Comparison of ENCODE assay signal across 11 mouse cellular contexts in the genomic region with DNA sequence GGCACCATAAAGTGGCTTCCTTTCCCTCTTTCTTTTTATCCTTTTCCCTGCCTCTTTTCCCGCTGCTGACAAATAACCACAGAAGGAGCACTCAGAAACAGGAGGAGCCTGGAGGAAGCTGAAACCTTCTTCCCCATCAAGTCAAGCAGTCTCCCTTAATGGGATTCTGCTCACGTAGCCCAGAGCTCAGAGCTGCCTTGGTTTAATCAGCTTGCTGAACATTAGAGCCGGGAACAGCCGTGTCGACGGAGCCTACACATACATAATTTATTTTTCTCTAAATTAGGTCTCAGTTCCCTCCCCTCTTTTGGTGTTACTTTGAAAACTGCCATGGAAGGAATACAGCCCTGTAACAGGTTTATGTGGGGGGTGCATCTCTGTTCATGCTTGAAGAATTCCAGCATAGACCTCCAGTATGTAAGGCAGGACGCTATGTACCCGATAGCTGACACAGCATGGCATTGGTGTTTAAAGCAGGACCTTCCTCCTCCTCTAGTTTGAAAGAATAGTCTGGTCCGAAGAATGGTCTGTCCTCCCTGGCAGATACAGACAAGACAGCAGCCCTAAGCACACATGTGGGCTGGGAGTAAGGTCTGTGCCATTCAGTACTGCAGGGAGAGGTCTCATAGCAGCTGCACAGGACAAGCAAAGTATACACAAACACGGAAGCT.
DNase-seq lines count a peak whose midpoint lies in the region; ATAC-seq and TF ChIP-seq lines count a peak whose summit lies in the region.
"Had no signal": no experiment of that assay in that cellular context is flagged by ENCODE, and none has a peak within 500 bp of the region (broad histone marks: within the 10 kb centered on the region; RNA-seq: fewer than 3 reads in every experiment).

No protein-coding gene starts in this region.

- H3K4me2 ChIP-seq in embryonic facial prominence, embryonic 13.5 days: peak overlapping the region; percentile 1; the same call in 1 of the 2 replicates
- H3K4me2 ChIP-seq in hindbrain, embryonic 15.5 days: peak overlapping the region; percentile 47
- H3K4me2 ChIP-seq in midbrain, embryonic 16.5 days (ENCODE audit: low read length): peak overlapping the region; percentile 52
- H3K4me2 ChIP-seq: liver, embryonic 11.5 days had no signal

- H3K27ac ChIP-seq in embryonic facial prominence, embryonic 13.5 days: no peak overlapping the region
- peak overlapping the region; percentile 88 for H3K27ac ChIP-seq in hindbrain, embryonic 15.5 days (replicated peaks)
- peak overlapping the region; percentile 96 for H3K27ac ChIP-seq in midbrain, embryonic 16.5 days (ENCODE audit: low read length)

- no peaks in the 10 kb centered on the region for H3K9me3 ChIP-seq in embryonic facial prominence, embryonic 13.5 days
- H3K9me3 ChIP-seq in hindbrain, embryonic 15.5 days: no peaks in the 10 kb centered on the region
- no peaks in the 10 kb centered on the region for H3K9me3 ChIP-seq in midbrain, embryonic 16.5 days (replicated peaks; ENCODE audit: control insufficient read depth, low read length, poor library complexity, severe bottlenecking)

- TF ChIP-seq CTCF in lung, adult 2 months (IDR thresholded peaks at IDR 0.05; ENCODE audit: insufficient read depth, low read length): no peak

- no peaks in the 10 kb centered on the region for H3K36me3 ChIP-seq in embryonic facial prominence, embryonic 13.5 days
- no peaks in the 10 kb centered on the region for H3K36me3 ChIP-seq in hindbrain, embryonic 15.5 days
- H3K36me3 ChIP-seq in midbrain, embryonic 16.5 days (ENCODE audit: control insufficient read depth, insufficient read depth, low read length): no peaks in the 10 kb centered on the region

- DNase-seq in cerebellum, postnatal 10 days: peak; percentile 52 to 55
- DNase-seq in cerebellum, adult 8-10 months: no peak
- DNase-seq in lung, adult 2 months: no peak
- no peak for DNase-seq in urinary bladder, postnatal 36 days (ENCODE audit: low spot score in 2 of 2)
- DNase-seq: kidney, adult 11 months had no signal

- no peak overlapping the region for H3K9ac ChIP-seq in embryonic facial prominence, embryonic 13.5 days
- no peak overlapping the region for H3K9ac ChIP-seq in hindbrain, embryonic 15.5 days
- peak overlapping the region; percentile 54 for H3K9ac ChIP-seq in midbrain, embryonic 16.5 days (ENCODE audit: low read depth, low read length)

- WGBS in embryonic facial prominence, embryonic 13.5 days: 57% methylated on average over 10 of the region's 10 CpGs
- 10% methylated on average over 10 of the region's 10 CpGs for WGBS in hindbrain, embryonic 15.5 days
- WGBS in midbrain, embryonic 16.5 days: 9% methylated on average over 10 of the region's 10 CpGs
- WGBS in lung, adult 2 months: 68% methylated on average over 10 of the region's 10 CpGs

- H3K4me1 ChIP-seq in embryonic facial prominence, embryonic 13.5 days: no peaks in the 10 kb centered on the region
- H3K4me1 ChIP-seq in hindbrain, embryonic 15.5 days (replicated peaks): peaks cover 21% of the 10 kb centered on the region
- peaks cover 19% of the 10 kb centered on the region for H3K4me1 ChIP-seq in midbrain, embryonic 16.5 days (ENCODE audit: control insufficient read depth, insufficient read depth, low read length)
- H3K4me1 ChIP-seq in lung, adult 2 months (ENCODE audit: control insufficient read depth, insufficient read depth, low read length): no peaks in the 10 kb centered on the region
- H3K4me1 ChIP-seq: megakaryocyte, embryonic 14.5 days had no signal

- no peaks in the 10 kb centered on the region for H3K27me3 ChIP-seq in embryonic facial prominence, embryonic 13.5 days
- H3K27me3 ChIP-seq in hindbrain, embryonic 15.5 days: no peaks in the 10 kb centered on the region
- H3K27me3 ChIP-seq in midbrain, embryonic 16.5 days (ENCODE audit: control insufficient read depth, insufficient read depth, low read depth, low read length): no peaks in the 10 kb centered on the region
- H3K27me3 ChIP-seq: megakaryocyte, embryonic 14.5 days had no signal

- ATAC-seq in embryonic facial prominence, embryonic 13.5 days (ENCODE audit: insufficient number of reproducible peaks, insufficient read depth, low FRiP score, low TSS enrichment, low read depth): no peak
- peak; percentile 94 for ATAC-seq in hindbrain, embryonic 15.5 days (ENCODE audit: low FRiP score, low read depth)
- ATAC-seq in midbrain, embryonic 16.5 days: peak; percentile 93
- no peak for ATAC-seq in cerebellum, adult (ENCODE audit: insufficient number of reproducible peaks, low FRiP score, low TSS enrichment)

- no peak overlapping the region for H3K4me3 ChIP-seq in embryonic facial prominence, embryonic 13.5 days
- peak overlapping the region; percentile 18 for H3K4me3 ChIP-seq in hindbrain, embryonic 15.5 days
- H3K4me3 ChIP-seq in midbrain, embryonic 16.5 days (ENCODE audit: low read depth, low read length): peak overlapping the region; percentile 22
- no peak overlapping the region for H3K4me3 ChIP-seq in lung, adult 2 months (replicated peaks; ENCODE audit: extremely low read depth, low read depth, low read length)
- H3K4me3 ChIP-seq: megakaryocyte, embryonic 14.5 days had no signal

- no peak for TF ChIP-seq POLR2A in lung, adult 2 months (IDR thresholded peaks at IDR 0.05; ENCODE audit: borderline replicate concordance, extremely low read depth, low read depth, low read length)

Comparison
In these comparisons a context has a peak if more than half of its experiments do, and no peak if none do; other contexts are left out.
1. DNase-seq: peak in cerebellum, postnatal 10 days (2 of 2); none in cerebellum, adult 8-10 months (single experiment), lung, adult 2 months (single experiment) and urinary bladder, postnatal 36 days (0 of 2).
2. ATAC-seq: peak in hindbrain, embryonic 15.5 days (single experiment) and midbrain, embryonic 16.5 days (single experiment); none in embryonic facial prominence, embryonic 13.5 days (single experiment) and cerebellum, adult (single experiment).
3. H3K4me2 ChIP-seq: peak in every context shown above with its lines; median percentile 52 in midbrain, embryonic 16.5 days; 47 in hindbrain, embryonic 15.5 days; 1 in embryonic facial prominence, embryonic 13.5 days.
4. H3K4me3 ChIP-seq: peak in hindbrain, embryonic 15.5 days (single experiment) and midbrain, embryonic 16.5 days (single experiment); none in embryonic facial prominence, embryonic 13.5 days (single experiment) and lung, adult 2 months (single experiment).